Mouse (Mus musculus) adrenal gland, adult 18-20 months (tissue): Measurements from ENCODE around the gene Rasa1. TPM values are rescaled to one million over a fixed set of nuclear protein-coding genes. Genes with fewer than 3 reads are reported as not detected.

Experiments used
- total RNA-seq, 2 experiments: library from RNA; stranded (reverse); gene quantifications; 1 replicate in 1 of 2; 2 replicates in 1 of 2; pipeline ENCODE4 v1.2.3; 2021

Gene Rasa1
- total RNA-seq, 2 experiments from 2014 or later: 33.2 to 40.6 TPM

Other genes with a start within 250 kb of the Rasa1 start
- gene Ccnh, start 99.7 kb downstream of the Rasa1 start, total RNA-seq: 10 to 100 TPM; 31.3 to 35.5 TPM